Mouse (Mus musculus): ENCODE results near the gene Aplf. TPM values are rescaled to one million over a fixed set of nuclear protein-coding genes. Genes with fewer than 3 reads are reported as not detected.

Aplf gene
- polyA plus RNA-seq (2021; fragmentation: Nextera tagmentation) = 2.5 and 2.7 TPM in 2 replicates
- long read RNA-seq, experiment 1, partial matches to known transcripts = 7 of 8 reads
- long read RNA-seq, experiment 1, other reads (novel, unspliced or antisense) = 1 of 8 reads
- long read RNA-seq, experiment 2, partial matches to known transcripts = 23 of 26 reads
- long read RNA-seq, experiment 2, other reads (novel, unspliced or antisense) = 3 of 26 reads

DNA sequence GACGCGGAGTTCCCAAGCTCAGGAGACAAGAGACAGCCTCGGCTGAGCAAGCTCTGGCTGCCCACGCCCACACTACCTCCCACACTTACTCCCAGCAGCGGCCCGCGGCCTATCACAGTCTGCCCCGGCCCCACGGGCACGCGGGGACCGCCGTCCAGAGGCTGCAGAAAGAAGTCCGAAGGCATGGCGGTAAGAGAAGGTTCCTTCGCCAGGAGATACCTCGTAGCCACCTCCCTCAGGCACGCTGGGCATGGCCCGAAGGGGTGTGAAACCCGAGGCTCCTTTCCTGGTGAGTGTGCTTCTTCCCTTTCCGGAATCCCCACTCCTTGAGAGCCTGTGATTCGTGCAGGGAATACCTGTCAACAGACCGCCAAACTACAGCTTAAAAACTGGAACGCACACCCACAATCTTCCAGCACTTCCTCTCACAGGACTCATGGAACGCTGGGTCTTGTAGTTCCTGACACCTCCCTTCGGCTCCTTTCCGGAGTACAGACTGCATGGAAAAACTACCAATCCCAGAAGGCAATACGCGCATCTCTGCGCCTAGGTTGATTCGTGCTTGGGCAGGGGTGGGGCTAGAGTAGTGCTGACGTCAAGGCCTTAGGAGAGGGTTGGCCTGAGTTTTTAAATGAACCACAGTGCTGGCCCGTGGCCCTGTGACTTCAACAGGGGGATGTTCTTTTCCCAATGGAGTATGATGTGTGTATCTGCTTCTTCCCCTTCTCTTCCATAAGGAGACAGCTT lies at the start of gene Aplf:
TSS of gene Aplf (minus strand) at position 423 of the 747 bp plus-strand sequence.

DNA sequence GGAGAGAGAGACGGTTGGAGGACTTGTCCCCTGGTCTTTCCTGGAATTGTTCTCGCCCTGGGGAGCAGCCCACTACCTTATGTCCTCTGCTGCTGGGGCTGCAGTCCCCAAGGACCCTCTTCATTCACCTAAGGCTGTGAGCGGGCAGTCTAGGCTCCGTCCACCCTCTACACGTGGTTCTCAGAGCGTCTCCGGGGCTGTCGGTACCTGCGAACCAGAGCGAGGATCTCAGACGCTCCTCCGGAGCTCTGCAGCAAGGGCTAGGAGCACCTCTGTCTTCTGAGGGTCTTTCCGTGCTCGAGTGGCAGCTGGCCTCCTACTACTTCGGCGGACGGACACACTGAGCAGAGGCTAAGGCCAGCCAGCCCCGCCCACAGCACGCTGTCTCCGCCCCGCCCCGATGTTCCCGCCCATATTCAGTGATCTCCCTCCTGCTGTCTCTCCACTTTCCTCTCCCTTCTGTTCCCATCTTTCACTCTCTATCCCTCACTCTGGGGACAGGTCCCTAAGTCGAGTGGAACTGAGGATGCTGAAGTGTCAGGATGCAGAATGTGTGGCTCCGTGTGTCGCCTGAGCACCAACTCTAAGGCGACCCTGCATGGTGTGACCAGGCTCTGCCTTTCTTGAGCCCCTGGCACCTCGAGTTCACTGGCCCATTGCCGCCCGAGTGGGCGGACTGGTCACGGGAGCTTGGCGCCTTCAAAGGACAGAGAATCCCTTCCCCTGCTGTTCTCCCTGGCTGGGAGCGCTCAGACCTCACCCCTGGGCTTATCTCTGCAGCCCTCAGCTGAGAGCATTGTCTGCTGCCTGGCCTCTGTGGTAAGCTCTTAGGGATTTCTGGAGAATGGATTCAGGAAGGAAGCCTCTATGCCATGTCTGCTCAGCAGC lies 81.4 kb downstream of the Aplf start, which contains the start of gene Prokr1:
TSS of gene Prokr1 (minus strand) at position 350 of the 888 bp plus-strand sequence.

Other genes with a start within 250 kb of the Aplf start
- gene Bmp10, start 243.2 kb downstream of the Aplf start, polyA plus RNA-seq (2021; fragmentation: Nextera tagmentation) = not detected in 2 replicates
- 1.8 and 2.5 TPM in 2 replicates for gene Arhgap25, start 138.9 kb downstream of the Aplf start, polyA plus RNA-seq (2021; fragmentation: Nextera tagmentation)
- 0.08 and 0.11 TPM in 2 replicates for gene Prokr1, start 81.5 kb downstream of the Aplf start, polyA plus RNA-seq (2021; fragmentation: Nextera tagmentation)
- 7.2 and 8.0 TPM in 2 replicates for gene Efcc1, start 58.7 kb upstream of the Aplf start, polyA plus RNA-seq (2021; fragmentation: Nextera tagmentation)
- 1.3 and 1.6 TPM in 2 replicates for gene Gp9, start 105.9 kb upstream of the Aplf start, polyA plus RNA-seq (2021; fragmentation: Nextera tagmentation)
- 2.4 and 4.0 TPM in 2 replicates for gene Rab43, start 140.0 kb upstream of the Aplf start, polyA plus RNA-seq (2021; fragmentation: Nextera tagmentation)
- gene Gm45140, start 163.6 kb upstream of the Aplf start, polyA plus RNA-seq (2021; fragmentation: Nextera tagmentation) = 1.1 and 1.5 TPM in 2 replicates
- 15.6 and 21.5 TPM in 2 replicates for gene Isy1, start 166.6 kb upstream of the Aplf start, polyA plus RNA-seq (2021; fragmentation: Nextera tagmentation)
- 634 and 685 TPM in 2 replicates for gene Cnbp, start 178.9 kb upstream of the Aplf start, polyA plus RNA-seq (2021; fragmentation: Nextera tagmentation)
- 159 and 160 TPM in 2 replicates for gene Copg1, start 215.6 kb upstream of the Aplf start, polyA plus RNA-seq (2021; fragmentation: Nextera tagmentation)
- gene Hmces, start 241.7 kb upstream of the Aplf start, polyA plus RNA-seq (2021; fragmentation: Nextera tagmentation) = 21.7 and 27.4 TPM in 2 replicates

Data from layer of hippocampus, adult 6 months (tissue).